Mouse (Mus musculus) liver, adult (tissue): ENCODE results near the gene Frmd8.

Experiments
- GATA4 ChIP-seq: IDR thresholded peaks from 2 replicates; pipeline ENCODE4 v1.6.1; 2014; ENCODE audit warnings: mild to moderate bottlenecking, low read length; ENCODE audit not compliant: insufficient replicate concordance

Gene Frmd8

DNA sequence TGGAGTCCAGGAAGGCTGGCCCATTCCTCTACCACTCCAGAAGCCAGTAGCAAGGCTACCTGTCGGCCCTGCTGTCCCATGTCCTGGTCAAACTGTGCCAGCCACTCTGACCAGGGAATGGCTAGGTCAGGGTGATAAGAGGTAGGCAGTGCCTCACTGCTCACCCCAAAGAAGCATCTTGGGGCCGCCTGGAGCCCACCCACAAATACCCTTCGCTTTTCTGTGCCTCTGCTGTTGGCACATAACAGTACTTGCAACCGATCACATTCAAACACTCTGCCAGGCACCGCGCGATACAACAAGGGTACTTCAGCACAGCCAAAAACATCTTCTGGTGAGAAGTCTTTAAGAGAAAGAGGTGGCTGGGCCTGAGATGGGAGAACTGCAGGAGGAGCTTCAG lies 17.2 kb upstream of the Frmd8 start:
- no peak for TF ChIP-seq GATA4

- TF ChIP-seq GATA4 = no peak
Measured at GRCm38 (mm10) chr19:5891521-5892258, 16.6 kb upstream of the Frmd8 start.

DNA sequence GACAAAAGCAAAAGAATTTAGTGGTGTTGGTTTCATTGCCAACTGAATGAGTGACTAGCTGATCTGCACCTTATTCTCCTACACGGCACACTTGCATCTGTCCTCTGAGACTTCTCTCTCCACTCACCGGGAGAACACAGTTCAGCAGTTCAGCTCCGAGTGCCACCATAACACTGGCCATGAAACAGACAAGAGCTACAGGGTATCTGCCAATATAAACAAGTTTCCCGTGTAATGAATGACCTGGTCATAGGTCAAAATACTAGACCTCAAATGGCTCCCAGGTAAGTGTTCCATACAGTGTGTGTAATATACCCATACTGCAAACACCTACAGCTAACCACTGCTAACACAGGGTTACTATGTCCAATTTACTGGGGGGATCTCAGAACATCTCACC lies 14.1 kb upstream of the Frmd8 start:
- no peak for TF ChIP-seq GATA4

GRCm38 (mm10) chr19:5887234-5887815 lies 12.3 kb upstream of the Frmd8 start:
- TF ChIP-seq GATA4 = no peak

DNA sequence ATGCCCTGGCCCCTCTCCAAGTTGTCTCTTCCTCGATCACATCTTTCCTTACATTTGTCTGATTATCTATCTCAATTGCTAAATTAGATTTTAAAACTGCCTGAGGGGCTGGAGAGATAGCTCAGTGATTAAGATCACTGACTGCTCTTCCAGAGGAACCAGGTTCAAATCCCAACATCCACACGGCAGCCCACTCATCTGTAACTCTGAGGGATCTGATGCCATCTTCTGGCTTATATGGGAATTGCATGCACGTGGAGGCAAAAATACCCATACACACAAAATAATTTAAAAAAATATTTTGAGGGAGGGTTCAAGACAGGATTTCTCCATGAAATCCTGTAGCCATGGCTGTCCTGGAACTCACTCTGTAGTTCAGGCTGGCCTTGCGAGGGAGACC lies 10.8 kb upstream of the Frmd8 start:
- TF ChIP-seq GATA4 = no peak

- TF ChIP-seq GATA4 = no peak
Measured at GRCm38 (mm10) chr19:5883935-5884334, 8.9 kb upstream of the Frmd8 start.

DNA sequence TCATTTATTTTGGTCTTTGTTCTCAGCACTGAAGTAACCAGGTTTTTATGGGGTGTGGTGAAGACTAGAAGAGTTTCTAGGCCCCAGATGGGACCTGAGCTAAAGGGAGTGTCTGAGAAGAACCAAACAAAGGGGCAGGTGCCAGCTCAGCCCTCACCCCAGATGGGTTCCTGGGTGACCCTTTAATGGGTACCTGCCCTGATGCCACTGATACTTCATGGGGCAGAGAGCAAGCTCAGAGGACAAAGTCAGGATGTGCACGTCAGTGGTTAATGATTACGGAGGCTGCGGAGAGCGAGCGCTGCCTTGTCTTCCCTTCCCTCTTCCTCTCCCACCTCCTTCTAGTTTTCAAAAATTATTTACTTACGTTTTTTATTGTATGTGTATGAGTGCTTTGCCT lies 6.1 kb upstream of the Frmd8 start:
- TF ChIP-seq GATA4 = no peak

DNA sequence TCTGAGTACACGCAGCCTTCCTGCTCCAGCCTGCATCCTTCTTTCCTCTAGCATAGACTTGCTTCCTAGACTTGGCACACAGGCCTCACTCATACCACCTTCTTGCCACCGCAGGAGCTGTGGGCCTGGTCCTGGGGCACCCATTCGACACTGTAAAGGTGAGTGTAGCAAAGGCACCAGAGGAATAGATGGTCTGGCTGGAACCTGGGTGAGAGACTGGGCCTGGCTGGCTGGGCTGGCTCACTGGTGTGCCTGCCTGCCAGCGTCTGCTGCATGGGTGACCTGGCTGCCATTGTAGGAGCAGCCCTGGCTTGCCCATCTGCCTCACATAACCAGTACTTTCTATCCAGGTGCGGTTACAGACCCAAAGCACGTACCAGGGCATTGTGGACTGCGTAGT lies 4.7 kb upstream of the Frmd8 start:
- TF ChIP-seq GATA4 = no peak

DNA sequence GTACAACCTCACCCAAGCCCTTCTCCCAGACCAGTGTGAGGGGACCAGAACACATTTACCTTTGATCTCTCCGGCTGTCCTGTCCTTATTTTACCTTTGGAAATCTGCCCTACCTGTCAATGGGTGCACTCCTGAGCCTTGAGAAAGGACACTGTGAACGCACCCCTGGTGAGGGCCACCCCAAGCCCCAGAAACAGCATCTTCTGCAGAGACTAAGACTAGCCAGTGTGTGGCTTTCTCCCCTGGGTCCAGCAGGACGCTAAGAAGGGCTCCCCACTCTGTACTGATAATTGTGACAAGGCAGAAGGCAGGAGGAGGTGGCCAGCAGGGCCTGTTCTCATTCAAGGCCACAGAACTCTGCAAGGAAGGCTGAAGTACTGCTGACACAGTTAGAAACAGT lies 3.8 kb upstream of the Frmd8 start:
- TF ChIP-seq GATA4 = no peak

DNA sequence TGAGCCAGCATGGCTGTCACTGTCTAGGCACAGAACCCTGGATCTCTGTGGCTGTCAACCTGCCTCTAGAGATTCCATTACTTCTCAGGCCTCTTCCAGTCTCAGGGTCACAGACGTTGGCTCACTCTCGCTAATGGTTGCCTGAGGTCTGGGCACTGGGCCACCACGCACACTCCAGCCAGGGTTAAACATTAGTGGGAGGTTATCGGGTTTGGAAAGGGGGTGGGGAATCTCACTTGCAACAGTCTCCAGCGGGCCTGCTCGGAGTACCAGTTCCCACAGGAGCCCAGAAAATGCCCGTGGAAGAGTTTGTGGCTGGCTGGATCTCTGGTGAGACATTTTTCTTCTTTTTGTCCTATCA lies 3.3 kb upstream of the Frmd8 start:
- peak; percentile 74; the same call in 1 of the 2 replicates for TF ChIP-seq GATA4

GRCm38 (mm10) chr19:5877618-5878361 lies 2.7 kb upstream of the Frmd8 start, which contains the start of gene Slc25a45:
Gene Slc25a45, plus strand, starts transcription at chr19:5877808.
- TF ChIP-seq GATA4 = no peak

DNA sequence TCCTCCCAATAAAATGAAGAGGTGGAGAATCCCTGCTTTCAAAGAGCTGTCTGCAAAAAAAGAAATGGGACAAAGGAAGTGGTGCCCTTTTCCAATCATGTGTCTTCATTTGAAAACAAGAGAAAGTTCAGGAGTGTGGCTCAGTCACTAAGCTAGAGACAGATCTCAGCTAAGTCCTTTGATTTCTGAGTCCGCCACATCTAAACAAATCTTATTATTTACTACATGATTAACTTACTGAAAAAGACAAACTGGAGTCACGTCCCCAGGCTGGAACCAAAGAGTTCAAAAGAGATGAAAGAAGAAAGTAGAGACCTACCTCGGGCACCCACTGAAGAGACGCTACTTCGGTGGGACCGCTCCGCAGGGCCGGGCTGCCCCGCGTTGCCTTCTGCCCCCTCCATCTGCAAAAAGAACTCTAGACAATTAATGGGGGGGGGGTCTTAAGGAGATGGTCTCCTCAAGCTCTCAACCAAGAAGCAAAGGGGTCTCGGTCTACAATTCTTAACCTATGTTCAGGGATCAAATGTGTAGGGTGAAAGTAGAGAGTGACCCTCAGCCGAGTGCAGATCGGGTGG lies 594 bp downstream of the Frmd8 start:
- no peak for TF ChIP-seq GATA4

DNA sequence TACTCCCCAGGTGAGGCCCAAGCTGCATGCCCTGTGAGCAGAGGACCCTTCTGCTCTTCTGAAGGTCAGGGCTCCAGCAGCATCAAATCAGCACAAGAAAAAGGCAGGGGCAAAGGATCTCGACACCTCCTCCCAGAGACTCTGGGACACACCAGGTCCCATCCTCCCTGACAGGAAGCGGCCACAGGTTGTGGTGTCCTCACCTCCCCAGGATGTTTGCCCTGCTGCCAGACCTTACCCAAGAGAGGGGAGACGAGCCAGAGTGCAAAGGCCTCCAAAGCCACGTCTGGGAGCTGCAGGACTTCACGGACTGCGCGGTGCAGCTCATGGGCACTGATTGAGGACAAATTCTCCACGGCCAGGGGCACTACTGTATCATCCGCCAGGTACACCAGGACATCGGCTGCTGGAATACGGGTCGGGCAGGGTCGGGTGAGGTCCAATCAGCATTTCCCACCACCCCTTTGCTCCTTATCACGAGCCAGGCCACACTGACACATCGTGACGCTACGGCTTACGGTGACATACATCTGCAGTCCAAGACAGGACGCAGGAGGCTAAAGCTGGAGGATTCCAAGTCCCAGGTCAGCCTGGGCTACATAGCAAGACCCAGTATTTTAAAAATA lies 2.0 kb downstream of the Frmd8 start:
- no peak for TF ChIP-seq GATA4

- no peak for TF ChIP-seq GATA4
Measured at GRCm38 (mm10) chr19:5872528-5872927, 2.5 kb downstream of the Frmd8 start.

DNA sequence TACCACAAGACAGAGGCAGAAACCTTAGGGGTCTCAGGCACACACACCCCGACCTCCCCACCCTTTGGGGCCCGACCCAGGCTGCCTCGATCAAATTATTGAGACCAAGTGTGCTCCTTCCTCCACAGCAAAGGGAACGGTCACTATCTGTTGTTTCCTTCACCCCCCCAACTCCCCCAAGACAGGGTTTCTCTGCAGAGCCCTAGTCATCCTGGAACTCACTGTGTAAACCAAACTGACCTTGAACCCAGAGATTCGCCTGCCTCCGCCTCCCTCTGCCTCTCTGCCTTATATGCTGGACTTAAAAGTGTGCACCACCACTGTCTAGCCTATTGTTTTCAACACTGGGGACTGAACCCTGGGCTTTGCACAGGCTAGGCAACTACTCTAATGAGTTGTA lies 3.4 kb downstream of the Frmd8 start:
- TF ChIP-seq GATA4 = peak; percentile 16; the same call in 1 of the 2 replicates

GRCm38 (mm10) chr19:5871273-5871672 lies 3.8 kb downstream of the Frmd8 start:
- TF ChIP-seq GATA4 = no peak

DNA sequence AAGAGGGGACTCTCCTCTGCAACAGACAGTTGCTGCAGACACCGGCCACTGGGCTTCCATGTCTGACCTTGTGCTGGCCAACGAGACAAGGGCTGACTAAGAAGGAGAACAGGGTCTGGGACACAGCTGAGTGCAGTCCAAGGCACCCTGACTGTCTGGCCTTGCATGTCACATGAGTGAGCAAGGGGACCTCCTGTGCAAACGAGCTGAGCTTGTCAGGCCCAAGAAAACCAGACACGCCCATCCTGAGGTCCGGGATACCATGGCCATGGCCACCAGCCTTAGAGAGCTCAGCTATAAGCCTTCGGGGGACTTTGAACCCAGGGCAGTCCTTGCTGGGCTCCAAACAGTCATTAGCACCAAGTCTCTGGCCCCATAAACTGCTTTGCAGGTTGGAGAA lies 7.0 kb downstream of the Frmd8 start:
- TF ChIP-seq GATA4 = no peak
